Mouse (Mus musculus) ES-Bruce4 (cell line): ENCODE measurements around the gene Ccdc73.
A peak's percentile ranks its signal among the peaks of the same experiment; 100 is the strongest.
"Not testable (repeated sequence)": the region's sequence is repeated elsewhere in the genome, so short reads cannot be mapped to it uniquely, and the experiment has no call there.

ENCODE experiments used
- CTCF ChIP-seq: IDR thresholded peaks from one replicate; pipeline ENCODE4 v1.8.1; 2011; ENCODE audit warnings: low read depth, low read length
- EP300 ChIP-seq: IDR thresholded peaks from 2 replicates; pipeline ENCODE4 v1.6.1; 2011; ENCODE audit warnings: low read depth, low read length; ENCODE audit not compliant: insufficient read depth
- POLR2A ChIP-seq: IDR thresholded peaks from one replicate; pipeline ENCODE4 v1.8.1; 2011; ENCODE audit warnings: low read length; ENCODE audit not compliant: insufficient read depth

DNA sequence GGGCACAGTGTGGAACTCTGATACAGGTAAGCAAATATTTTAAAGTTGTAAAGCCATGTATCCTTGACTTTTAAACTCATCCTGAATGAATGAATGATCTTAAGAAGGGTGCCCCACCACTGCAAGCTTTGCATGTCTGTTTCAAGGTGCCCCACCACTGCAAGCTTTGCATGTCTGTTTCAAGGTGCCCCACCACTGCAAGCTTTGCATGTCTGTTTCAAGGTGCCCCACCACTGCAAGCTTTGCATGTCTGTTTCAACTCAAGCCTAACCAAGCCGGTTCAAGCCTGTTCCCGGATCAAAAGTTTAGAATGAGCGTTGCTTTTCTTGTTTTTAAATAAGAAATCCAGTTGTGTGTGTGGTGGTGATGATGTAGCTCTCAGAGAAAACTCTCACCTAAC lies 48.8 kb upstream of the Ccdc73 start:
- not testable (repeated sequence) for TF ChIP-seq POLR2A, CTCF
- peak; percentile 67 for TF ChIP-seq EP300
